Mouse (Mus musculus): ENCODE results near the gene Dnah9. TPM values are rescaled to one million over a fixed set of nuclear protein-coding genes. Genes with fewer than 3 reads are reported as not detected.
A peak's percentile ranks its signal among the peaks of the same experiment; 100 is the strongest.

Gene Dnah9
- 0.05 TPM in 1 of 2 replicates, not detected in the other for polyA plus RNA-seq (2015; fragmentation: Nextera tagmentation; extraction: Ambion mirVana)

- no peak within 1 kb of the TSS for H3K9ac ChIP-seq
- no peaks in the 10 kb centered on the region for H3K36me3 ChIP-seq (replicated peaks)
- no peaks in the 10 kb centered on the region for H3K4me1 ChIP-seq (replicated peaks)
- no peaks in the 10 kb centered on the region for H3K9me3 ChIP-seq (replicated peaks)
- ATAC-seq (ENCODE audit: insufficient read depth): peak; percentile 15; the same call in 1 of the 2 replicates
- no peak within 1 kb of the TSS for H3K27ac ChIP-seq (replicated peaks)
- peaks cover 23% of the 10 kb centered on the region; the same call in 1 of the 2 replicates for H3K27me3 ChIP-seq
- H3K4me3 ChIP-seq (replicated peaks): peak within 1 kb of the TSS; percentile 35
- WGBS (ENCODE audit: insufficient replicate concordance): 1% methylated on average over 53 of the region's 53 CpGs
- peak within 1 kb of the TSS; percentile 66 for H3K4me2 ChIP-seq
Observed at GRCm38 (mm10) chr11:66167801-66168651, at the start of gene Dnah9. Dnah9 (minus strand) TSS chr11:66168551.

- H3K4me1 ChIP-seq (replicated peaks): no peaks in the 10 kb centered on the region
- H3K9ac ChIP-seq: no peak overlapping the region
- H3K36me3 ChIP-seq (replicated peaks): no peaks in the 10 kb centered on the region
- H3K9me3 ChIP-seq (replicated peaks): no peaks in the 10 kb centered on the region
- no peak overlapping the region for H3K4me2 ChIP-seq
- H3K27me3 ChIP-seq: no peaks in the 10 kb centered on the region
- no peak overlapping the region for H3K4me3 ChIP-seq (replicated peaks)
- 54% methylated on average over 3 of the region's 3 CpGs for WGBS (ENCODE audit: insufficient replicate concordance)
- H3K27ac ChIP-seq (replicated peaks): no peak overlapping the region
- ATAC-seq (ENCODE audit: insufficient read depth): no peak
Observed at GRCm38 (mm10) chr11:66188627-66189287, 20.4 kb upstream of the Dnah9 start.

GRCm38 (mm10) chr11:66188146-66188545 lies 19.8 kb upstream of the Dnah9 start:
- H3K4me2 ChIP-seq: no peak overlapping the region
- H3K9me3 ChIP-seq (replicated peaks): no peaks in the 10 kb centered on the region
- H3K4me3 ChIP-seq (replicated peaks): no peak overlapping the region
- no peaks in the 10 kb centered on the region for H3K27me3 ChIP-seq
- H3K4me1 ChIP-seq (replicated peaks): no peaks in the 10 kb centered on the region
- ATAC-seq (ENCODE audit: insufficient read depth): no peak
- no peaks in the 10 kb centered on the region for H3K36me3 ChIP-seq (replicated peaks)
- H3K9ac ChIP-seq: no peak overlapping the region
- 61% methylated on average over 2 of the region's 2 CpGs for WGBS (ENCODE audit: insufficient replicate concordance)
- H3K27ac ChIP-seq (replicated peaks): no peak overlapping the region

- WGBS (ENCODE audit: insufficient replicate concordance): 41% methylated on average over 2 of the region's 2 CpGs
- Histone ChIP-seq H3K9me3 (replicated peaks) (no peaks in the 10 kb centered on the region), H3K4me3 (replicated peaks) (no peak overlapping the region), H3K9ac (no peak overlapping the region), H3K4me2 (no peak overlapping the region), H3K4me1 (replicated peaks) (no peaks in the 10 kb centered on the region), H3K27ac (replicated peaks) (no peak overlapping the region), H3K27me3 (no peaks in the 10 kb centered on the region), H3K36me3 (replicated peaks) (no peaks in the 10 kb centered on the region)
- no peak for ATAC-seq (ENCODE audit: insufficient read depth)
Observed at GRCm38 (mm10) chr11:66177781-66178180, 9.4 kb upstream of the Dnah9 start.

GRCm38 (mm10) chr11:66164022-66164421 lies 4.3 kb downstream of the Dnah9 start:
- Histone ChIP-seq H3K4me1 (replicated peaks) (no peaks in the 10 kb centered on the region), H3K36me3 (replicated peaks) (no peaks in the 10 kb centered on the region), H3K27me3 (peaks cover 20% of the 10 kb centered on the region; the same call in 1 of the 2 replicates), H3K4me2 (no peak overlapping the region), H3K9ac (no peak overlapping the region), H3K9me3 (replicated peaks) (no peaks in the 10 kb centered on the region), H3K4me3 (replicated peaks) (no peak overlapping the region), H3K27ac (replicated peaks) (no peak overlapping the region)
- no peak for ATAC-seq (ENCODE audit: insufficient read depth)
- 55% methylated on average over 2 of the region's 2 CpGs for WGBS (ENCODE audit: insufficient replicate concordance)

GRCm38 (mm10) chr11:66140631-66141252 lies 27.6 kb downstream of the Dnah9 start:
- Histone ChIP-seq H3K4me1 (replicated peaks) (no peaks in the 10 kb centered on the region), H3K4me3 (replicated peaks) (no peak overlapping the region), H3K27me3 (no peaks in the 10 kb centered on the region), H3K4me2 (no peak overlapping the region), H3K9me3 (replicated peaks) (no peaks in the 10 kb centered on the region), H3K27ac (replicated peaks) (no peak overlapping the region), H3K9ac (no peak overlapping the region), H3K36me3 (replicated peaks) (no peaks in the 10 kb centered on the region)
- no peak for ATAC-seq (ENCODE audit: insufficient read depth)
- 54% methylated on average over 11 of the region's 11 CpGs for WGBS (ENCODE audit: insufficient replicate concordance)

- no peaks in the 10 kb centered on the region for H3K4me1 ChIP-seq (replicated peaks)
- H3K9me3 ChIP-seq (replicated peaks): no peaks in the 10 kb centered on the region
- H3K9ac ChIP-seq: no peak overlapping the region
- H3K4me2 ChIP-seq: no peak overlapping the region
- no peaks in the 10 kb centered on the region for H3K36me3 ChIP-seq (replicated peaks)
- 60% methylated on average over 6 of the region's 6 CpGs for WGBS (ENCODE audit: insufficient replicate concordance)
- no peak overlapping the region for H3K27ac ChIP-seq (replicated peaks)
- ATAC-seq (ENCODE audit: insufficient read depth): no peak
- H3K27me3 ChIP-seq: no peaks in the 10 kb centered on the region
- H3K4me3 ChIP-seq (replicated peaks): no peak overlapping the region
Observed at GRCm38 (mm10) chr11:66134826-66135225, 33.5 kb downstream of the Dnah9 start.

- no peaks in the 10 kb centered on the region for H3K4me1 ChIP-seq (replicated peaks)
- H3K4me3 ChIP-seq (replicated peaks): no peak overlapping the region
- no peaks in the 10 kb centered on the region for H3K27me3 ChIP-seq
- ATAC-seq (ENCODE audit: insufficient read depth): no peak
- H3K36me3 ChIP-seq (replicated peaks): no peaks in the 10 kb centered on the region
- H3K4me2 ChIP-seq: no peak overlapping the region
- no peak overlapping the region for H3K27ac ChIP-seq (replicated peaks)
- H3K9me3 ChIP-seq (replicated peaks): no peaks in the 10 kb centered on the region
- no peak overlapping the region for H3K9ac ChIP-seq
Observed at GRCm38 (mm10) chr11:66126150-66126549, 42.2 kb downstream of the Dnah9 start.

GRCm38 (mm10) chr11:66124496-66124895 lies 43.9 kb downstream of the Dnah9 start:
- H3K4me2 ChIP-seq: no peak overlapping the region

GRCm38 (mm10) chr11:66122017-66122416 lies 46.3 kb downstream of the Dnah9 start:
- H3K27me3 ChIP-seq: no peaks in the 10 kb centered on the region
- WGBS (ENCODE audit: insufficient replicate concordance): 14% methylated on average over 3 of the region's 3 CpGs
- H3K27ac ChIP-seq (replicated peaks): no peak overlapping the region
- H3K4me3 ChIP-seq (replicated peaks): no peak overlapping the region
- H3K4me1 ChIP-seq (replicated peaks): no peaks in the 10 kb centered on the region
- ATAC-seq (ENCODE audit: insufficient read depth): no peak
- no peak overlapping the region for H3K9ac ChIP-seq
- no peaks in the 10 kb centered on the region for H3K9me3 ChIP-seq (replicated peaks)
- H3K36me3 ChIP-seq (replicated peaks): no peaks in the 10 kb centered on the region
- H3K4me2 ChIP-seq: no peak overlapping the region

More at GRCm38 (mm10) chr11:66124496-66124895, 43.9 kb downstream of the Dnah9 start:
- no peaks in the 10 kb centered on the region for H3K4me1 ChIP-seq (replicated peaks)
- H3K36me3 ChIP-seq (replicated peaks): no peaks in the 10 kb centered on the region
- no peak overlapping the region for H3K27ac ChIP-seq (replicated peaks)
- WGBS (ENCODE audit: insufficient replicate concordance): 31% methylated on average over 6 of the region's 6 CpGs
- ATAC-seq (ENCODE audit: insufficient read depth): no peak
- no peaks in the 10 kb centered on the region for H3K9me3 ChIP-seq (replicated peaks)
- no peak overlapping the region for H3K4me3 ChIP-seq (replicated peaks)
- no peak overlapping the region for H3K9ac ChIP-seq
- no peaks in the 10 kb centered on the region for H3K27me3 ChIP-seq

- 65% methylated on average over 7 of the region's 7 CpGs for WGBS (ENCODE audit: insufficient replicate concordance)
Observed at GRCm38 (mm10) chr11:66083663-66084254, 84.6 kb downstream of the Dnah9 start.

More at GRCm38 (mm10) chr11:66083663-66084254, 84.6 kb downstream of the Dnah9 start:
- H3K27ac ChIP-seq (replicated peaks): no peak overlapping the region
- no peaks in the 10 kb centered on the region for H3K9me3 ChIP-seq (replicated peaks)
- no peak overlapping the region for H3K4me3 ChIP-seq (replicated peaks)
- no peak for ATAC-seq (ENCODE audit: insufficient read depth)
- no peak overlapping the region for H3K4me2 ChIP-seq
- H3K9ac ChIP-seq: no peak overlapping the region
- H3K36me3 ChIP-seq (replicated peaks): no peaks in the 10 kb centered on the region
- H3K27me3 ChIP-seq: no peaks in the 10 kb centered on the region
- no peaks in the 10 kb centered on the region for H3K4me1 ChIP-seq (replicated peaks)

Measured in liver, embryonic 15.5 days (tissue).